Mouse (Mus musculus) hindbrain, embryonic 14.5 days (tissue): Measurements from ENCODE around the gene Prss57. TPM values are rescaled to one million over a fixed set of nuclear protein-coding genes. Genes with fewer than 3 reads are reported as not detected.
"Not testable (repeated sequence)": the region's sequence is repeated elsewhere in the genome, so short reads cannot be mapped to it uniquely, and the experiment has no call there.

Experiments used
- ATAC-seq: fragments of 200-750 bp; cut with Nextera tagmentation; 2 replicates; pipeline ENCODE4 v1.8.0; 2017; ENCODE audit warnings: moderate number of reproducible peaks, mild to moderate bottlenecking, moderate TSS enrichment, moderate library complexity; ENCODE audit not compliant: low FRiP score
- DNase-seq: peaks from one replicate; pipeline ENCODE4 v3.0.0-alpha.2; 2015; ENCODE audit warnings: low spot score
- H3K27ac ChIP-seq: fragments of 300-500 bp; sonication (generic); 2 replicates; pipeline ENCODE4 v1.5.1; 2014; ENCODE audit warnings: mild to moderate bottlenecking, moderate library complexity
- H3K27me3 ChIP-seq: fragments of 300-500 bp; sonication (generic); 2 replicates; pipeline ENCODE4 v1.6.1; 2014; ENCODE audit warnings: mild to moderate bottlenecking, low read length, mixed read lengths; ENCODE audit not compliant: control insufficient read depth, insufficient read depth
- H3K36me3 ChIP-seq: fragments of 300-500 bp; sonication (generic); replicated peaks from 2 replicates; pipeline ENCODE4 v1.6.1; 2014; ENCODE audit not compliant: control insufficient read depth, insufficient read depth
- H3K4me1 ChIP-seq: fragments of 300-500 bp; sonication (generic); replicated peaks from 2 replicates; pipeline ENCODE4 v1.6.1; 2014; ENCODE audit warnings: antibody characterized with exemption, low read length, mixed read lengths; ENCODE audit not compliant: control insufficient read depth, insufficient read depth
- H3K4me2 ChIP-seq: fragments of 300-500 bp; sonication (generic); replicated peaks from 2 replicates; pipeline ENCODE4 v1.6.1; 2014; ENCODE audit warnings: mild to moderate bottlenecking, moderate library complexity
- H3K4me3 ChIP-seq: fragments of 300-500 bp; sonication (generic); replicated peaks from 2 replicates; pipeline ENCODE4 v1.5.1; 2014; ENCODE audit warnings: mild to moderate bottlenecking, low read length
- H3K9ac ChIP-seq: fragments of 300-500 bp; sonication (generic); 2 replicates; pipeline ENCODE4 v1.6.1; 2014
- H3K9me3 ChIP-seq: fragments of 300-500 bp; sonication (generic); 2 replicates; pipeline ENCODE4 v1.6.1; 2016; ENCODE audit warnings: low read length; ENCODE audit not compliant: control insufficient read depth
- WGBS: fragments of 180-500 bp; shearing (Covaris S2); extraction: QIAGEN DNeasy Blood & Tissue Kit; methylation state at CpG from one replicate; pipeline ENCODE4 v1.1.7; 2014; 5-methylcytosine and 5-hydroxymethylcytosine counted together
- polyA plus RNA-seq: library from polyadenylated mRNA; unstranded; fragments of >200 nt; fragmentation: Nextera tagmentation; extraction: Ambion mirVana; gene quantifications from 2 replicates; pipeline ENCODE4 v1.2.1, GENCODE M21; 2014

The Prss57 gene
- polyA plus RNA-seq, 1 experiment from 2014 or later = 0.29 TPM

DNA sequence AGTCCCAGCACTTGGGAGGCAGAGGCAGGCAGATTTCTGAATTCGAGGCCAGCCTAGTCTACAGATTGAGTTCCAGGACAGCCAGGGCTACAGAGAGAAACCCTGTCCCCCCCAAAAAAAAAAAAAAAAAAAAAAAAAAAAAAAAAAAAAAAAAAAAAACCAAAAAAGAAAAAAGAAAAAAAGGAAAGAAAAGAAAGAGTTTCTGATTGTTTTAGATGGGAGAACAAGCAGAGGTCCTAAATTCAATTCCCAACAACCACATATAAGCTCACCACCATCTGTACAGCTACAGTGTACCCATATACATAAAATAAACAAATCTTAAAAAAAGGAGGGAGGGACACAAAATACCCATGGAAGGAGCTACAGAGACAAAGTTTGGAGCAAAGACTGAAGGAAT, 31.1 kb downstream of the Prss57 start:
- H3K9ac ChIP-seq, H3K4me3 ChIP-seq, H3K9me3 ChIP-seq, H3K4me2 ChIP-seq, DNase-seq, ATAC-seq, H3K27me3 ChIP-seq, H3K27ac ChIP-seq: not testable (repeated sequence)
- 89% methylated on average over 1 of the region's 1 CpGs for WGBS
- H3K4me1 ChIP-seq = peaks cover 11% of the 10 kb centered on the region; the same call in 1 of the 2 replicates
- H3K36me3 ChIP-seq = peaks cover 67% of the 10 kb centered on the region

DNA sequence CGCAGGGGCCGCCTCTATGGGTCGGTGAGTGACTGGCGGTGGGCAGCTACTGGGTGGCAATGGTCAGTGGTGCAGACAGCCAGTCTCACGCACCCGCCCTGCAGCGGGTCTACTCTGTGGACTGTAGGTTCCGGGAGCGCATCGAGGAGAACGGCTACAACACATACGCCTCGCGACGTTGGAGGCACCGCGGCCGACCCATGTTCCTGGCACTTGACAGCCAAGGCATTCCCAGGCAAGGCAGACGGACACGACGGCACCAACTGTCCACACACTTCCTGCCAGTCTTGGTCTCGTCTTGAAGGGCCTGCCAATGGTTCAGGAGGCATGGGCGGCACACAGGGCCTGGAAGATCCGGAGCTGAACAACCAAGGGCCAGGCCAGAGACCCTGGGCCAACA, 34.1 kb downstream of the Prss57 start:
- no peak overlapping the region for H3K4me2 ChIP-seq
- H3K27me3 ChIP-seq = no peaks in the 10 kb centered on the region
- H3K4me3 ChIP-seq = no peak overlapping the region
- no peak overlapping the region for H3K27ac ChIP-seq
- H3K9me3 ChIP-seq = no peaks in the 10 kb centered on the region
- 88% methylated on average over 24 of the region's 24 CpGs for WGBS
- DNase-seq = no peak
- H3K4me1 ChIP-seq = peaks cover 11% of the 10 kb centered on the region; the same call in 1 of the 2 replicates
- H3K36me3 ChIP-seq = peaks cover 58% of the 10 kb centered on the region
- no peak overlapping the region for H3K9ac ChIP-seq
- ATAC-seq = no peak

GRCm38 (mm10) chr10:79755854-79756253, 34.9 kb downstream of the Prss57 start:
- no peak for ATAC-seq
- 89% methylated on average over 3 of the region's 3 CpGs for WGBS
- Histone ChIP-seq H3K9me3 (no peaks in the 10 kb centered on the region), H3K36me3 (peaks cover 50% of the 10 kb centered on the region), H3K9ac (0 out of 2 replicates have a peak overlapping the region, but pooled peaks have one; percentile 57), H3K4me3 (no peak overlapping the region), H3K4me1 (peaks cover 11% of the 10 kb centered on the region; the same call in 1 of the 2 replicates), H3K27ac (no peak overlapping the region), H3K4me2 (no peak overlapping the region), H3K27me3 (no peaks in the 10 kb centered on the region)
- no peak for DNase-seq

- ATAC-seq (peak; percentile 80), DNase-seq (peak; percentile 62)
- peaks cover 11% of the 10 kb centered on the region; the same call in 1 of the 2 replicates for H3K4me1 ChIP-seq
- H3K27ac ChIP-seq = no peak within 1 kb of the TSS
- peak within 1 kb of the TSS; percentile 57 for H3K9ac ChIP-seq
- peaks cover 41% of the 10 kb centered on the region for H3K36me3 ChIP-seq
- H3K27me3 ChIP-seq = no peaks in the 10 kb centered on the region
- no peaks in the 10 kb centered on the region for H3K9me3 ChIP-seq
- H3K4me3 ChIP-seq = peak within 1 kb of the TSS; percentile 36
- WGBS = 1% methylated on average over 36 of the region's 36 CpGs
- H3K4me2 ChIP-seq = peak within 1 kb of the TSS; percentile 76
Observed at GRCm38 (mm10) chr10:79754856-79755516, 35.8 kb downstream of the Prss57 start, which contains the start of gene Fgf22. Fgf22 (plus strand) TSS chr10:79755076.

- H3K9me3 ChIP-seq = no peaks in the 10 kb centered on the region
- peaks cover 7% of the 10 kb centered on the region for H3K4me1 ChIP-seq
- whole genome bisulfite sequencing = 78% methylated on average over 6 of the region's 6 CpGs
- no peak for ATAC-seq
- H3K36me3 ChIP-seq = peaks cover 7% of the 10 kb centered on the region
- H3K27me3 ChIP-seq = no peaks in the 10 kb centered on the region; the same call in 1 of the 2 replicates
- no peak overlapping the region for H3K4me3 ChIP-seq
- H3K4me2 ChIP-seq = no peak overlapping the region
- no peak overlapping the region for H3K27ac ChIP-seq
- H3K9ac ChIP-seq = no peak overlapping the region
- no peak for DNase-seq
Observed at GRCm38 (mm10) chr10:79748496-79748895, 42.3 kb downstream of the Prss57 start.

- Histone ChIP-seq H3K27me3 (no peaks in the 10 kb centered on the region; the same call in 1 of the 2 replicates), H3K4me2 (peak overlapping the region; percentile 76), H3K36me3 (peaks cover 21% of the 10 kb centered on the region), H3K27ac (no peak overlapping the region), H3K9me3 (no peaks in the 10 kb centered on the region), H3K4me1 (peaks cover 7% of the 10 kb centered on the region), H3K9ac (peak overlapping the region; percentile 48), H3K4me3 (peak overlapping the region; percentile 64)
- WGBS = 26% methylated on average over 6 of the region's 6 CpGs
- ATAC-seq = peak; percentile 53
- no peak for DNase-seq
Observed at GRCm38 (mm10) chr10:79746774-79747151, 44.0 kb downstream of the Prss57 start.

DNA sequence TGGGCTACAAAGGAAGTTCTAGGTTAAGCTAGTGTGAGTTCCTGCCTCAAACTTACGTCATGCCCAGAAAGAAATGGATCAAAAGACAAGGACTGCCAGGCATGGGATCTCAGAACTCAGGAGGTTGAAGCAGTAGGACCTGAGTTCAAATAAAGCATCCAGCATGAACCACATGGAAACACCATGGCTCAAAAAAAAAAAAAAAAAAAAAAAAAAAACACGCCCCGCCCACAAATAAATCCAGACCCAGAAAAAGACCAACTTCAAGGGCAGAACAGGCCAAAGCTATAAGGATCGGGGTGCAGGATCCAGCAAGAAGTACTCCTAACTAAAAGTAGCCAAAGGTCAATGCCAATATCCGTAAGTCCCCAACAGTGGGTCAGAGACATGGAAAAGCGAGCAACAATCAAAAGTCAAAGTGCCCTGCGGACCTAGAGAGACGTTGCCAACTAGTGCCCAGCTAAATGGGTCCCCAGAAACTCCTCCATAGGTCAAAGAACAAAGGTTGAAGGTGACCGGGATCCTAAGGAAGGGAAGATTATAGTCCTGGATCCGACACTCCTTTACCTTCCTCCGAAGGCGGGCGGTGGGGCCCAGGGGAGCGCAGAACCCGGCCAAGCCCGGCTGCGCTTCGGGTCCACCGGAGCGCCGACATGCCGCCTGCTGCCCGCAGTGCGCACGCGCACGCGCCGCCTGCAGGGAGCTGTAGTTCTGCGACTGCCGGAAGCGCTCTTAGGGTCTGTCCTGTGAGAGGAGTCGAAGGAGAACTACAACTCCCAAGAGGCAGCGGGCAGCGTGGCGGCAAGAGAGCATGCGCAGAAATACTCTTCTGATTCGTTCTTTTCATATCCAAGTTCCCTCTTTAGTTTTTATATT, 44.6 kb downstream of the Prss57 start, which contains the start of gene Polrmt:
Polrmt (minus strand) TSS at position 684 of the 876 bp plus-strand sequence.
- WGBS = 3% methylated on average over 38 of the region's 38 CpGs
- ATAC-seq = peak; percentile 96
- H3K27ac ChIP-seq = no peak within 1 kb of the TSS; the same call in 1 of the 2 replicates

DNA sequence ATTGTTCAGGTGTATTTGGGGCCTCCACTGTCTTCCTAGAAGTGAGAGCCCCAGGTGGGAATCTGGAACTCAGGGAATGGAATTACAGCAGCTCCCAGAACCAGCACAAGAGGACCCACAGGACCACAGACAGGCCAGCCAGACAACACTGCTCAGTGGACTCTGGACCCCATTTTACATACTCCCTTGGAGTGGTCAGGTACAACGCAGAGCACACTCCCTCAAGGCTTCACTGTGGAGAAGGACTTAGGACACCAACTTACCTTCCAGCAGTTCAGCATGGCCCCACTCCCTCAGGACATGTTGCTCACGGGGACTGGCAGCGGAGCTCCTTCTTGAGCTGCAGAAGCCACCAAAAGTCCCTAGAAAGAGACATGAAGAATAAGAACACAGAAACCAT, 45.4 kb downstream of the Prss57 start:
- peaks cover 7% of the 10 kb centered on the region for H3K4me1 ChIP-seq
- no peak overlapping the region for H3K27ac ChIP-seq
- peaks cover 8% of the 10 kb centered on the region; the same call in 1 of the 2 replicates for H3K9me3 ChIP-seq
- WGBS = 90% methylated on average over 3 of the region's 3 CpGs
- peak overlapping the region; percentile 76 for H3K4me2 ChIP-seq
- H3K9ac ChIP-seq = peak overlapping the region; percentile 71; the same call in 1 of the 2 replicates
- peak overlapping the region; percentile 64; the same call in 1 of the 2 replicates for H3K4me3 ChIP-seq
- peaks cover 33% of the 10 kb centered on the region for H3K36me3 ChIP-seq
- DNase-seq = no peak
- ATAC-seq = no peak
- no peaks in the 10 kb centered on the region; the same call in 1 of the 2 replicates for H3K27me3 ChIP-seq

More for the DNA sequence above, 44.6 kb downstream of the Prss57 start, which contains the start of gene Polrmt:
- Histone ChIP-seq H3K27me3 (no peaks in the 10 kb centered on the region; the same call in 1 of the 2 replicates), H3K36me3 (peaks cover 26% of the 10 kb centered on the region), H3K4me3 (peak within 1 kb of the TSS; percentile 64), H3K9ac (peak within 1 kb of the TSS; percentile 71), H3K4me2 (peak within 1 kb of the TSS; percentile 76), H3K9me3 (peaks cover under 1% of the 10 kb centered on the region; the same call in 1 of the 2 replicates), H3K4me1 (peaks cover 7% of the 10 kb centered on the region)
- DNase-seq = peak; percentile 99
